Mouse (Mus musculus) kidney, postnatal 0 days (tissue): Measurements from ENCODE around the gene Arl8b. TPM values are rescaled to one million over a fixed set of nuclear protein-coding genes. Genes with fewer than 3 reads are reported as not detected.

ENCODE experiments used
- ATAC-seq: fragments of 200-750 bp; cut with Nextera tagmentation; replicated peaks from 2 replicates; pipeline ENCODE4 v1.8.0; 2017; ENCODE audit warnings: low read depth, moderate number of reproducible peaks, moderate TSS enrichment, moderate library complexity; ENCODE audit not compliant: low FRiP score
- DNase-seq: peaks from one replicate; pipeline ENCODE4 v3.0.0-alpha.2; 2016; ENCODE audit warnings: low spot score
- H3K27ac ChIP-seq: fragments of 300-500 bp; sonication (generic); 2 replicates; pipeline ENCODE4 v1.5.1; 2014; ENCODE audit warnings: mild to moderate bottlenecking
- H3K27me3 ChIP-seq: fragments of 300-500 bp; sonication (generic); 2 replicates; pipeline ENCODE4 v1.6.1; 2014; ENCODE audit warnings: low read length, mixed read lengths; ENCODE audit not compliant: insufficient read depth
- H3K36me3 ChIP-seq: fragments of 300-500 bp; sonication (generic); 2 replicates; pipeline ENCODE4 v1.6.1; 2014; ENCODE audit warnings: low read length, mixed read lengths; ENCODE audit not compliant: insufficient read depth
- H3K4me1 ChIP-seq: fragments of 300-500 bp; sonication (generic); replicated peaks from 2 replicates; pipeline ENCODE4 v1.6.1; 2014; ENCODE audit warnings: antibody characterized with exemption, low read length, mixed read lengths; ENCODE audit not compliant: insufficient read depth
- H3K4me2 ChIP-seq: fragments of 300-500 bp; sonication (generic); 2 replicates; pipeline ENCODE4 v1.6.1; 2014; ENCODE audit warnings: mild to moderate bottlenecking, low read length, moderate library complexity, mixed read lengths
- H3K4me3 ChIP-seq: fragments of 300-500 bp; sonication (generic); replicated peaks from 2 replicates; pipeline ENCODE4 v1.5.1; 2014; ENCODE audit warnings: low read depth, low read length
- H3K9ac ChIP-seq: fragments of 300-500 bp; sonication (generic); 2 replicates; pipeline ENCODE4 v1.6.1; 2014; ENCODE audit warnings: low read depth, low read length
- H3K9me3 ChIP-seq: fragments of 300-500 bp; sonication (generic); replicated peaks from 2 replicates; pipeline ENCODE4 v1.6.1; 2016; ENCODE audit warnings: low read length, inconsistent platforms, mixed read lengths
- CTCF ChIP-seq: IDR thresholded peaks from 2 replicates; pipeline ENCODE4 v1.5.1; 2016; ENCODE audit warnings: antibody characterized with exemption, low read depth, mild to moderate bottlenecking, moderate library complexity
- WGBS: fragments of 180-500 bp; shearing (Covaris S2); extraction: QIAGEN DNeasy Blood & Tissue Kit; methylation state at CpG from one replicate; pipeline ENCODE4 v1.1.7; 2014; 5-methylcytosine and 5-hydroxymethylcytosine counted together
- polyA plus RNA-seq: library from polyadenylated mRNA; unstranded; fragments of >200 nt; fragmentation: Nextera tagmentation; extraction: Ambion mirVana; gene quantifications from 2 replicates; pipeline ENCODE4 v1.2.1, GENCODE M21; 2015

Arl8b gene
- polyA plus RNA-seq, 1 experiment from 2014 or later, result 64.7 TPM

- no peak overlapping the region for H3K27ac ChIP-seq
Observed at GRCm38 (mm10) chr6:108837081-108837480, 54.2 kb downstream of the Arl8b start.

GRCm38 (mm10) chr6:108837958-108838357, 55.1 kb downstream of the Arl8b start:
- 85% methylated on average over 4 of the region's 4 CpGs for WGBS
- no peaks in the 10 kb centered on the region for H3K27me3 ChIP-seq
- H3K36me3 ChIP-seq, result peaks cover 12% of the 10 kb centered on the region; the same call in 1 of the 2 replicates
- H3K27ac ChIP-seq, result no peak overlapping the region
- H3K4me1 ChIP-seq, result no peaks in the 10 kb centered on the region
- no peak for TF ChIP-seq CTCF
- H3K9me3 ChIP-seq, result no peaks in the 10 kb centered on the region
- H3K4me3 ChIP-seq, result no peak overlapping the region
- no peak for ATAC-seq
- DNase-seq, result no peak
- H3K4me2 ChIP-seq, result no peak overlapping the region
- H3K9ac ChIP-seq, result no peak overlapping the region

More at GRCm38 (mm10) chr6:108837081-108837480, 54.2 kb downstream of the Arl8b start:
- DNase-seq, result no peak
- ATAC-seq, result no peak
- Histone ChIP-seq H3K4me2 (no peak overlapping the region), H3K27me3 (no peaks in the 10 kb centered on the region), H3K9me3 (no peaks in the 10 kb centered on the region), H3K4me1 (no peaks in the 10 kb centered on the region), H3K4me3 (no peak overlapping the region), H3K36me3 (peaks cover 7% of the 10 kb centered on the region; the same call in 1 of the 2 replicates), H3K9ac (no peak overlapping the region)
- TF ChIP-seq CTCF, result no peak
- WGBS, result 65% methylated on average over 4 of the region's 4 CpGs

GRCm38 (mm10) chr6:108839432-108839831, 56.5 kb downstream of the Arl8b start:
- Histone ChIP-seq H3K4me2 (no peak overlapping the region), H3K4me1 (no peaks in the 10 kb centered on the region), H3K9me3 (no peaks in the 10 kb centered on the region), H3K4me3 (no peak overlapping the region), H3K27ac (no peak overlapping the region), H3K9ac (no peak overlapping the region), H3K27me3 (no peaks in the 10 kb centered on the region), H3K36me3 (peaks cover 13% of the 10 kb centered on the region; the same call in 1 of the 2 replicates)
- WGBS, result 90% methylated on average over 4 of the region's 4 CpGs
- ATAC-seq, result no peak
- no peak for TF ChIP-seq CTCF
- no peak for DNase-seq

GRCm38 (mm10) chr6:108840861-108841640, 58.2 kb downstream of the Arl8b start:
- Histone ChIP-seq H3K4me3 (no peak overlapping the region), H3K9ac (no peak overlapping the region), H3K27me3 (no peaks in the 10 kb centered on the region), H3K9me3 (no peaks in the 10 kb centered on the region), H3K27ac (no peak overlapping the region), H3K36me3 (peaks cover 21% of the 10 kb centered on the region), H3K4me1 (no peaks in the 10 kb centered on the region), H3K4me2 (no peak overlapping the region)
- ATAC-seq, result no peak
- 94% methylated on average over 8 of the region's 8 CpGs for WGBS
- TF ChIP-seq CTCF, result no peak
- DNase-seq, result no peak

- H3K27me3 ChIP-seq, result no peaks in the 10 kb centered on the region
- H3K4me2 ChIP-seq, result no peak overlapping the region
- TF ChIP-seq CTCF, result no peak
- DNase-seq (no peak), ATAC-seq (no peak)
- H3K4me1 ChIP-seq, result no peaks in the 10 kb centered on the region
- H3K9me3 ChIP-seq, result no peaks in the 10 kb centered on the region
- no peak overlapping the region for H3K27ac ChIP-seq
- H3K9ac ChIP-seq, result no peak overlapping the region
- 62% methylated on average over 1 of the region's 1 CpGs for WGBS
- peaks cover 21% of the 10 kb centered on the region for H3K36me3 ChIP-seq
- no peak overlapping the region for H3K4me3 ChIP-seq
Observed at GRCm38 (mm10) chr6:108843664-108844063, 60.8 kb downstream of the Arl8b start.

GRCm38 (mm10) chr6:108844093-108844492, 61.2 kb downstream of the Arl8b start:
- WGBS, result 78% methylated on average over 3 of the region's 3 CpGs
- Histone ChIP-seq H3K27ac (no peak overlapping the region), H3K27me3 (no peaks in the 10 kb centered on the region), H3K9ac (no peak overlapping the region), H3K36me3 (peaks cover 21% of the 10 kb centered on the region), H3K4me1 (no peaks in the 10 kb centered on the region), H3K9me3 (no peaks in the 10 kb centered on the region), H3K4me3 (no peak overlapping the region), H3K4me2 (no peak overlapping the region)
- no peak for TF ChIP-seq CTCF
- DNase-seq, result no peak
- no peak for ATAC-seq
